ENCODE assay signal across 27 mouse cellular contexts in the genomic region with DNA sequence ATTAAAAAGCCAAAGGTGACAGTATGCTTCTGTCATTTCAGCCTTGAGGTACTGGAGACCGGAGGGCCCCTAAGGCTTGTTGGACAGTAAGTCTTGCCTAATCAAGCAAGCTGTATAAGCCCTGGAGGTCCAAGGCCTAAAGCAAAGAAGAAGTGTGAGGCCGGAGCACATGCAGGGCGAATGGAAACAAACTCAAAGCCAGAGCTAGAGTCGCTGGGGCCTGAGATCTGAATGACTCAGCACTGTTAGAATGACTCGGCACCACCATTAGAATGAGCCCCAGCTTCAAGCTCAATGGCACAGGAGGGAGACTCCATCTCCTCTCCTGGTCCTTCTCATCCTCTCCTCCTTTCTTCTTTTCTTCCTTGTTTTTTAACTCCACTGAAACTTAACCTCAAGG. TPM values are rescaled to one million over a fixed set of nuclear protein-coding genes. Genes with fewer than 3 reads are reported as not detected.
A peak's percentile ranks its signal among the peaks of the same experiment; 100 is the strongest.
DNase-seq lines count a peak whose midpoint lies in the region; ATAC-seq lines count a peak whose summit lies in the region.
"Had no signal": no experiment of that assay in that cellular context is flagged by ENCODE, and none has a peak within 500 bp of the region (broad histone marks: within the 10 kb centered on the region; RNA-seq: fewer than 3 reads in every experiment).

No protein-coding gene starts in this region.

- H3K27me3 ChIP-seq in heart, embryonic 11.5 days (ENCODE audit: control insufficient read depth, insufficient read depth, low read length), result peaks cover 15% of the 10 kb centered on the region
- peaks cover 23% of the 10 kb centered on the region for H3K27me3 ChIP-seq in liver, embryonic 11.5 days (replicated peaks; ENCODE audit: control insufficient read depth, insufficient read depth, low read length)
- H3K27me3 ChIP-seq: intestine, embryonic 15.5 days had no signal

- H3K4me2 ChIP-seq in heart, embryonic 11.5 days, result no peak overlapping the region
- no peak overlapping the region for H3K4me2 ChIP-seq in liver, embryonic 11.5 days
- H3K4me2 ChIP-seq: embryonic facial prominence, embryonic 15.5 days; hindbrain, embryonic 14.5 days; intestine, embryonic 15.5 days; lung, embryonic 14.5 days; midbrain, embryonic 11.5 days; neural tube, embryonic 13.5 days had no signal

- 0 out of 2 replicates have a peak, but pooled peaks have one; percentile 36 for ATAC-seq in heart, embryonic 11.5 days (replicated peaks; ENCODE audit: insufficient number of reproducible peaks, low FRiP score, low TSS enrichment)
- ATAC-seq in liver, embryonic 11.5 days (replicated peaks; ENCODE audit: low FRiP score), result peak; percentile 72
- ATAC-seq: forebrain, embryonic 14.5 days; intestine, embryonic 15.5 days had no signal

- no peak overlapping the region for H3K9ac ChIP-seq in heart, embryonic 11.5 days (ENCODE audit: low read depth, low read length)
- H3K9ac ChIP-seq in liver, embryonic 11.5 days (ENCODE audit: low read depth, low read length), result no peak overlapping the region
- H3K9ac ChIP-seq: embryonic facial prominence, embryonic 15.5 days; hindbrain, embryonic 14.5 days; intestine, embryonic 15.5 days; lung, embryonic 14.5 days; neural tube, embryonic 13.5 days had no signal

- no peak overlapping the region for H3K4me3 ChIP-seq in heart, embryonic 11.5 days (ENCODE audit: low read depth, low read length)
- no peak overlapping the region for H3K4me3 ChIP-seq in liver, embryonic 11.5 days (ENCODE audit: low read depth, low read length)
- H3K4me3 ChIP-seq: embryonic facial prominence, embryonic 15.5 days; intestine, embryonic 15.5 days; layer of hippocampus, adult 2 months; left cerebral cortex, adult 2 months; neural tube, embryonic 13.5 days had no signal

- H3K4me1 ChIP-seq in heart, embryonic 11.5 days (ENCODE audit: control insufficient read depth, insufficient read depth, low read length), result peaks cover 7% of the 10 kb centered on the region; the same call in 1 of the 2 replicates
- peaks cover 6% of the 10 kb centered on the region; the same call in 1 of the 2 replicates for H3K4me1 ChIP-seq in liver, embryonic 11.5 days (replicated peaks; ENCODE audit: control insufficient read depth, insufficient read depth, low read length)

- WGBS in heart, embryonic 11.5 days (ENCODE audit: insufficient replicate concordance), result 68% methylated on average over 5 of the region's 5 CpGs
- 55% methylated on average over 5 of the region's 5 CpGs for WGBS in liver, embryonic 11.5 days

- no peaks in the 10 kb centered on the region for H3K36me3 ChIP-seq in heart, embryonic 11.5 days (ENCODE audit: control insufficient read depth, insufficient read depth, low read length)
- no peaks in the 10 kb centered on the region for H3K36me3 ChIP-seq in liver, embryonic 11.5 days (ENCODE audit: control insufficient read depth, insufficient read depth, low read length)
- H3K36me3 ChIP-seq: embryonic facial prominence, embryonic 15.5 days; intestine, embryonic 15.5 days; neural tube, embryonic 13.5 days had no signal

- no peak overlapping the region for H3K27ac ChIP-seq in heart, embryonic 11.5 days (ENCODE audit: low read depth, low read length)
- H3K27ac ChIP-seq in liver, embryonic 11.5 days (ENCODE audit: low read depth, low read length), result no peak overlapping the region
- H3K27ac ChIP-seq: embryonic facial prominence, embryonic 15.5 days; hindbrain, embryonic 14.5 days; intestine, embryonic 15.5 days; kidney, postnatal 0 days; left cerebral cortex, adult 2 months; neural tube, embryonic 13.5 days; stomach, postnatal 0 days had no signal

- H3K9me3 ChIP-seq in heart, embryonic 11.5 days (replicated peaks; ENCODE audit: control insufficient read depth, low read length), result no peaks in the 10 kb centered on the region
- H3K9me3 ChIP-seq in liver, embryonic 11.5 days (ENCODE audit: control insufficient read depth, low read length), result no peaks in the 10 kb centered on the region
- H3K9me3 ChIP-seq: embryonic facial prominence, embryonic 15.5 days; intestine, embryonic 15.5 days; neural tube, embryonic 13.5 days had no signal

- DNase-seq in heart, postnatal 4 days, result no peak
- peak; percentile 84 for DNase-seq in c-Kit-negative CD71-positive TER-119-positive erythroid progenitor cells, embryonic 14.5 days (ENCODE audit: low read depth, low spot score)
- no peak for DNase-seq in liver, embryonic 11.5 days (ENCODE audit: low spot score)
- no peak for DNase-seq in gastrocnemius, postnatal 4 days (ENCODE audit: low spot score in 2 of 2)
- no peak for DNase-seq in urinary bladder, adult 18-20 months (ENCODE audit: low spot score in 2 of 2)
- DNase-seq in left cerebral cortex, adult 11 months (ENCODE audit: low spot score), result no peak
- DNase-seq: adrenal gland, adult 8-10 months; cerebellum, adult 18-20 months; heart, postnatal 10 days; lung, embryonic 14.5 days; lung, postnatal 4 days; right cerebral cortex, postnatal 25 days; thymus, postnatal 14 days had no signal

RNA-seq across cellular contexts. Expression of gene Mt3, which starts 1.5 kb away (rescaled TPM):
- 22.7 TPM in 2 replicates for polyA plus RNA-seq in heart, embryonic 11.5 days (2014; fragmentation: Nextera tagmentation; extraction: Ambion mirVana)
- 10 to 100 TPM; 26.7 to 28.1 TPM for total RNA-seq in heart, postnatal 4 days (2021)
- polyA plus RNA-seq in liver, embryonic 11.5 days (2014; fragmentation: Nextera tagmentation; extraction: Ambion mirVana), result 0.64 and 0.95 TPM in 2 replicates
- 10 to 100 TPM; 11.4 to 18.3 TPM for total RNA-seq in gastrocnemius, postnatal 4 days (2021)

RNA-seq across cellular contexts. Expression of gene Mt4, which starts 13.9 kb away (rescaled TPM):
- polyA plus RNA-seq in heart, embryonic 11.5 days (2014; fragmentation: Nextera tagmentation; extraction: Ambion mirVana), result not detected in 2 replicates
- total RNA-seq in heart, postnatal 4 days (2021), result not detected
- not detected in 2 replicates for polyA plus RNA-seq in liver, embryonic 11.5 days (2014; fragmentation: Nextera tagmentation; extraction: Ambion mirVana)
- not detected for total RNA-seq in gastrocnemius, postnatal 4 days (2021)
- total RNA-seq: adrenal gland, adult 8-10 months; heart, postnatal 10 days; layer of hippocampus, adult 2 months; left cerebral cortex, adult 2 months had no signal
- polyA plus RNA-seq: brain, embryonic 14.5 days; forebrain, embryonic 14.5 days; gonadal fat pad, adult 2 months; hindbrain, embryonic 14.5 days; kidney, postnatal 0 days; limb, embryonic 11.5 days; lung, embryonic 14.5 days; midbrain, embryonic 11.5 days; neural tube, embryonic 13.5 days had no signal

RNA-seq across cellular contexts. Expression of gene Mt2, which starts 21.5 kb away (rescaled TPM):
- polyA plus RNA-seq in heart, embryonic 11.5 days (2014; fragmentation: Nextera tagmentation; extraction: Ambion mirVana), result 58.5 and 102 TPM in 2 replicates
- total RNA-seq in heart, postnatal 4 days (2021), result 10 to 100 TPM; 35.5 to 37.4 TPM
- 785 and 795 TPM in 2 replicates for polyA plus RNA-seq in liver, embryonic 11.5 days (2014; fragmentation: Nextera tagmentation; extraction: Ambion mirVana)
- 100 to 1,000 TPM in 1 of 2 experiments, 10 to 100 TPM in 1; 83.6 to 103 TPM for total RNA-seq in gastrocnemius, postnatal 4 days (2021)

RNA-seq across cellular contexts. Expression of gene Mt1, which starts 28.0 kb away (rescaled TPM):
- 270 and 395 TPM in 2 replicates for polyA plus RNA-seq in heart, embryonic 11.5 days (2014; fragmentation: Nextera tagmentation; extraction: Ambion mirVana)
- 100 to 1,000 TPM; 168 to 174 TPM for total RNA-seq in heart, postnatal 4 days (2021)
- 2,440 and 2,461 TPM in 2 replicates for polyA plus RNA-seq in liver, embryonic 11.5 days (2014; fragmentation: Nextera tagmentation; extraction: Ambion mirVana)
- total RNA-seq in gastrocnemius, postnatal 4 days (2021), result 10 to 100 TPM; 42.4 to 49.1 TPM

RNA-seq across cellular contexts. Expression of gene Bbs2, which starts 52.2 kb away (rescaled TPM):
- polyA plus RNA-seq in heart, embryonic 11.5 days (2014; fragmentation: Nextera tagmentation; extraction: Ambion mirVana), result 8.7 and 10.6 TPM in 2 replicates
- total RNA-seq in heart, postnatal 4 days (2021), result 1 to 10 TPM; 6.7 to 7.1 TPM
- 8.7 and 9.5 TPM in 2 replicates for polyA plus RNA-seq in liver, embryonic 11.5 days (2014; fragmentation: Nextera tagmentation; extraction: Ambion mirVana)
- 1 to 10 TPM; 8.3 to 8.6 TPM for total RNA-seq in gastrocnemius, postnatal 4 days (2021)
